Mouse (Mus musculus) stomach, postnatal 0 days (tissue): Measurements from ENCODE around the gene Vps13d.

Experiments used
- CTCF ChIP-seq: IDR thresholded peaks from 2 replicates; pipeline ENCODE4 v1.5.1; 2016; ENCODE audit warnings: antibody characterized with exemption, low read depth, mild to moderate bottlenecking, moderate library complexity
- EP300 ChIP-seq: optimal IDR thresholded peaks from 2 replicates; pipeline ENCODE3; 2016; ENCODE audit warnings: antibody characterized with exemption

GRCm38 (mm10) chr4:145067019-145067680, 127.7 kb downstream of the Vps13d start:
- TF ChIP-seq CTCF = no peak
- TF ChIP-seq EP300 = no peak
